Mouse (Mus musculus): ENCODE measurements around the gene Mindy3. TPM values are rescaled to one million over a fixed set of nuclear protein-coding genes. Genes with fewer than 3 reads are reported as not detected.

Mindy3 gene
- total and polyA plus RNA-seq, 2 experiments from 2014 or later = 27.9 to 39.5 TPM

DNA sequence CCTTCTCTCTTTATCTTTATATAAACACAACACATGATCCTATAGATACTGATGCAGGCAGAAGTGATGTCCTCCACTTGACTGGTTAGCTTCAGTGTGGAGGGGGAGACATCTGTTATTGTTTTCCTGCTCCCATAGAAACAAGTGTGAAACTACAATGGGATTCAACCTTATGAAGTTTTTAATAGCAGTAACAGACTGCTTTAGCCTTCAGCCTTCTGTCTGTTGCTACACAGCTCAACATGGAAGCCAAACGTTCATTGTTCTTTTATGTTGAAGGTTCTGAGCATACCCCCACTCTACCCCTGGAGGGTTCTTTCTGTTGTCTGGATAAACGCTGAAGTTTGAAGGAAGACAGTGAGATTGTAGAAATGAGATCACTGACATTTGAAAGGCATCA, 87.3 kb downstream of the Mindy3 start:
- Histone ChIP-seq H3K9ac (replicated peaks; ENCODE audit: low read depth, low read length) (no peak overlapping the region), H3K4me3 (ENCODE audit: low read depth, low read length) (no peak overlapping the region), H3K36me3 (replicated peaks; ENCODE audit: control insufficient read depth, insufficient read depth, low read length) (no peaks in the 10 kb centered on the region), H3K4me2 (ENCODE audit: low read depth, low read length) (no peak overlapping the region), H3K9me3 (replicated peaks; ENCODE audit: control insufficient read depth, low read length) (no peaks in the 10 kb centered on the region), H3K4me1 (ENCODE audit: control insufficient read depth, insufficient read depth) (no peaks in the 10 kb centered on the region; the same call in 1 of the 2 replicates), H3K27me3 (ENCODE audit: control insufficient read depth, insufficient read depth, low read length) (no peaks in the 10 kb centered on the region), H3K27ac (ENCODE audit: low read depth) (no peak overlapping the region)
- no peak for DNase-seq (ENCODE audit: low spot score)
- WGBS = 44% methylated on average over 2 of the region's 2 CpGs
- no peak for TF ChIP-seq CTCF (IDR thresholded peaks at IDR 0.05; ENCODE audit: low read depth)
- ATAC-seq (ENCODE audit: insufficient read depth, low read depth) = no peak

DNA sequence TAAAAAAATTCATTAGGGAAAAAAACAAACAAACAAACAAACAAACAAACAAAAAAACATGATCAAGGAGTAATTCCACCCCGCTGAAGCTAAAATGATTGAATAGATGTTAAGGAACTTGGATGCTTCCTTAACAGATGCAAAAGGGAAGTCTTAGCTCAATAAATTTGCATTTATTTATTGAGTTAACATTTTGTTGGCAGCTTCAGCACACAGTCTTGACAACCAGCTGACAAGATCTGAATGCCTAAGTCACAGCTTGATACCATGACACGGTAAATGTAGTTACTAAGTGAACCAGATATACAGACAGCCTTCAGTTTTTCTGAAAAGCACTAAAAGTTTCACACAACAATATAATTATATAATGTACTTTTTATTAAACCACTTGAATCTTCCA, 89.7 kb downstream of the Mindy3 start:
- H3K27ac ChIP-seq (ENCODE audit: low read depth) = no peak overlapping the region
- no peaks in the 10 kb centered on the region; the same call in 1 of the 2 replicates for H3K4me1 ChIP-seq (ENCODE audit: control insufficient read depth, insufficient read depth)

GRCm38 (mm10) chr2:12329068-12329407, 90.2 kb downstream of the Mindy3 start:
- Histone ChIP-seq H3K27ac (ENCODE audit: low read depth) (no peak overlapping the region), H3K27me3 (ENCODE audit: control insufficient read depth, insufficient read depth, low read length) (no peaks in the 10 kb centered on the region), H3K4me3 (ENCODE audit: low read depth, low read length) (no peak overlapping the region), H3K4me1 (ENCODE audit: control insufficient read depth, insufficient read depth) (no peaks in the 10 kb centered on the region; the same call in 1 of the 2 replicates), H3K4me2 (ENCODE audit: low read depth, low read length) (peak overlapping the region; percentile 36; the same call in 1 of the 2 replicates), H3K9me3 (replicated peaks; ENCODE audit: control insufficient read depth, low read length) (no peaks in the 10 kb centered on the region), H3K36me3 (replicated peaks; ENCODE audit: control insufficient read depth, insufficient read depth, low read length) (no peaks in the 10 kb centered on the region), H3K9ac (replicated peaks; ENCODE audit: low read depth, low read length) (no peak overlapping the region)
- DNase-seq (ENCODE audit: low spot score) (no peak), ATAC-seq (ENCODE audit: insufficient read depth, low read depth) (no peak)
- WGBS = 34% methylated on average over 5 of the region's 5 CpGs
- TF ChIP-seq CTCF (IDR thresholded peaks at IDR 0.05; ENCODE audit: low read depth) (no peak), EP300 (IDR thresholded peaks at IDR 0.05; ENCODE audit: low read depth) (no peak)

More for the DNA sequence above, 89.7 kb downstream of the Mindy3 start:
- Histone ChIP-seq H3K9me3 (replicated peaks; ENCODE audit: control insufficient read depth, low read length) (no peaks in the 10 kb centered on the region), H3K36me3 (replicated peaks; ENCODE audit: control insufficient read depth, insufficient read depth, low read length) (no peaks in the 10 kb centered on the region), H3K27me3 (ENCODE audit: control insufficient read depth, insufficient read depth, low read length) (no peaks in the 10 kb centered on the region), H3K4me2 (ENCODE audit: low read depth, low read length) (no peak overlapping the region), H3K4me3 (ENCODE audit: low read depth, low read length) (no peak overlapping the region), H3K9ac (replicated peaks; ENCODE audit: low read depth, low read length) (no peak overlapping the region)
- 66% methylated on average over 2 of the region's 2 CpGs for WGBS
- no peak for ATAC-seq (ENCODE audit: insufficient read depth, low read depth)
- TF ChIP-seq EP300 (IDR thresholded peaks at IDR 0.05; ENCODE audit: low read depth) (no peak), CTCF (IDR thresholded peaks at IDR 0.05; ENCODE audit: low read depth) (no peak)
- no peak for DNase-seq (ENCODE audit: low spot score)

DNA sequence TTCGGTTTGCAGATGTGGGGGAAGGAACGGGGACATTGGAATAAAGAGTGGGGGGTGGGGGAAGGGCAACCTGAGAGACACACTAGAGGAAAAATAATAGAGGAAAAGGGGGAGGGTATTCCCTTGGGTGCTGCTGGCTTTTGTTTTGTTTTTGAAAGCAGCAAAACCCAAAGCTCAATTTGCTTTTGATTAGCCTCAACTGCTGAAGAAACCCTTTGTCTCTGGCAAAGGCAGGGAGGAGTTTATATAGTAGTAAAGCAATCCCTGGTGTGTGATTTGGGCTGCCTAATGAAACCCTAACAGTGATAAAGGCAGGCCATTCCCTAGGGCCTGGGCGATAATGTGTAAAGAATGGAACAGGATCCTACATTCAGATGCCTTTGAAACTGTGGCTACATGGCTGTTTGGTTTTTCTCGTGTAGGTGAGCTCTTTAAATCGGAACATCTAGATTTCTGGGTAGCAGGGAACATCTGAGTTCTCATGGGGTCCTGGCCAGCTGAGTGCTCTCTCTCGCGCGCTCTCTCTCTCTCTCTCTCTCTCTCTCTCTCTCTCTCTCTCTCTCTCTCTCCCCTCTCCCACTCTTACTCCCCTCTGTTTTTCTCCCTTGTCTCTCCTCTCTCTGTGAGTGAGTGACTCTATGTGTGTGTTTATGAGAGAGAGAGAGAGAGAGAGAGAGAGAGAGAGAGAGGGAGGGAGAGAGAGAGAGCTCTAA, 90.8 kb downstream of the Mindy3 start:
- no peak for TF ChIP-seq CTCF (IDR thresholded peaks at IDR 0.05; ENCODE audit: low read depth)
- no peak for TF ChIP-seq EP300 (IDR thresholded peaks at IDR 0.05; ENCODE audit: low read depth)
- no peaks in the 10 kb centered on the region for H3K36me3 ChIP-seq (replicated peaks; ENCODE audit: control insufficient read depth, insufficient read depth, low read length)
- no peaks in the 10 kb centered on the region; the same call in 1 of the 2 replicates for H3K4me1 ChIP-seq (ENCODE audit: control insufficient read depth, insufficient read depth)
- peak; percentile 14 for DNase-seq (ENCODE audit: low spot score)
- no peak for ATAC-seq (ENCODE audit: insufficient read depth, low read depth)
- H3K4me2 ChIP-seq (ENCODE audit: low read depth, low read length) = peak overlapping the region; percentile 36
- H3K9ac ChIP-seq (replicated peaks; ENCODE audit: low read depth, low read length) = no peak overlapping the region
- no peak overlapping the region for H3K4me3 ChIP-seq (ENCODE audit: low read depth, low read length)
- peak overlapping the region; percentile 15; the same call in 1 of the 2 replicates for H3K27ac ChIP-seq (ENCODE audit: low read depth)
- no peaks in the 10 kb centered on the region for H3K9me3 ChIP-seq (replicated peaks; ENCODE audit: control insufficient read depth, low read length)
- H3K27me3 ChIP-seq (ENCODE audit: control insufficient read depth, insufficient read depth, low read length) = no peaks in the 10 kb centered on the region
- WGBS = 41% methylated on average over 8 of the region's 8 CpGs

DNA sequence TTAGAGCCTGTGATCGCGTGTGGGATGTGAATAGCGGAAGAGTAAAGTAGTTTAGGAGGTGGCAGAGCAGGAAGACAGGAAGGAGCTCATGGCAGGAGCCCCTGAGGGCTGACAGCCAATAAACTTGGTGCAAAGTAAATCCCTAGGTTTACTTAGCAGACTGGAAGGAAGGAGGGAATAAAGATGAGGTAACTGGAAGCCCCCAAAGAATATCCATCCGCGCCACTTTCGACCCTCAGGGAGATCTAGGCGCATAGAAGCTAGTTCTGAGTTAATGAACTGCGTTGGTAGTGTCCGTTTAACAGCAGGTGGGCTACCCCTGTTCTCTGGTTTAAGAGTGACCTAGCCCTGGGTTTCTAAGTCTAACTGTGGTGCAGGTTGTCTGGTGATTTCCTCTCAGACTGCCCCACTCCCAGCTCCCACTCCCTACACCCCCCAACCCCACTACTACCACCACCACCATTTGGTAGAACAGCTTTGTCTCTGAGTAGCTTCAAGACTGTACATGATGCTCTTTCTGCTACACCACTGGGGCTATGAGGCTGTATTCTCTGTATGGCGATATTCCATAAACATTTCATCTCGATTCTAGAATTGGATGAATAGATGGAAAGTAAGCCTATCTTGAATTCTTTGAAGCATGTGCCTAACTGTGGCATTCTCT, 91.4 kb downstream of the Mindy3 start:
- TF ChIP-seq EP300 (IDR thresholded peaks at IDR 0.05; ENCODE audit: low read depth) = no peak
- no peak for TF ChIP-seq CTCF (IDR thresholded peaks at IDR 0.05; ENCODE audit: low read depth)
- Histone ChIP-seq H3K9ac (replicated peaks; ENCODE audit: low read depth, low read length) (no peak overlapping the region), H3K9me3 (replicated peaks; ENCODE audit: control insufficient read depth, low read length) (no peaks in the 10 kb centered on the region), H3K27me3 (ENCODE audit: control insufficient read depth, insufficient read depth, low read length) (no peaks in the 10 kb centered on the region), H3K27ac (ENCODE audit: low read depth) (no peak overlapping the region), H3K4me2 (ENCODE audit: low read depth, low read length) (peak overlapping the region; percentile 36), H3K4me3 (ENCODE audit: low read depth, low read length) (peak overlapping the region; percentile 9; the same call in 1 of the 2 replicates), H3K4me1 (ENCODE audit: control insufficient read depth, insufficient read depth) (no peaks in the 10 kb centered on the region; the same call in 1 of the 2 replicates), H3K36me3 (replicated peaks; ENCODE audit: control insufficient read depth, insufficient read depth, low read length) (no peaks in the 10 kb centered on the region)
- DNase-seq (ENCODE audit: low spot score) (no peak), ATAC-seq (ENCODE audit: insufficient read depth, low read depth) (no peak)
- WGBS = 45% methylated on average over 11 of the region's 11 CpGs
